Mouse (Mus musculus) gastrocnemius, postnatal 14 days (tissue): ENCODE measurements around the gene Hcar2. TPM values are rescaled to one million over a fixed set of nuclear protein-coding genes. Genes with fewer than 3 reads are reported as not detected.

ENCODE experiments used
- DNase-seq: peaks from one replicate; pipeline ENCODE4 v3.0.0; 2021; ENCODE audit warnings: mixed read lengths
- intact Hi-C: fragments of 180-260 bp; cut with DNase I; formaldehyde crosslinking; loops from one replicate; pipeline ENCODE4 v1.15.1; 2025; ENCODE audit warnings: low total_unique reads
- total RNA-seq, 2 experiments: library from RNA; stranded (reverse); gene quantifications; 2 replicates each; pipeline ENCODE4 v1.2.3; 2021

Hcar2 gene
- total RNA-seq, 2 experiments from 2014 or later: not detected

- intact Hi-C loops: no loop called here
- DNase-seq: no peak
These were observed 46.2 kb downstream of the Hcar2 start for GRCm38 (mm10) chr5:123818941-123819577.

- DNase-seq: no peak
- intact Hi-C loops: no loop called here
These were observed 48.4 kb downstream of the Hcar2 start for GRCm38 (mm10) chr5:123816891-123817290.

Other genes starting within 250 kb of the Hcar2 start
- gene Clip1, start 180.9 kb downstream of the Hcar2 start, total RNA-seq: 100 to 1,000 TPM; 122 TPM
- 10 to 100 TPM; 20.3 to 23.8 TPM for gene Zcchc8, start 144.4 kb downstream of the Hcar2 start, total RNA-seq
- gene Rsrc2, start 116.1 kb downstream of the Hcar2 start, total RNA-seq: 10 to 100 TPM; 42.3 to 48.2 TPM
- 1 to 10 TPM in 1 of 2 experiments, under 1 TPM in 1; 0.89 to 2.0 TPM for gene Kntc1, start 115.8 kb downstream of the Hcar2 start, total RNA-seq
- under 1 TPM; 0.11 to 0.31 TPM for gene Hcar1, start 14.5 kb upstream of the Hcar2 start, total RNA-seq
- gene Denr, start 41.7 kb upstream of the Hcar2 start, total RNA-seq: 10 to 100 TPM; 45.4 to 55.2 TPM
- gene Gm43518, start 61.9 kb upstream of the Hcar2 start, total RNA-seq: under 1 TPM in 1 of 2 experiments, not detected in 1; 0.72 TPM
- 1 to 10 TPM; 1.2 TPM for gene Ccdc62, start 65.2 kb upstream of the Hcar2 start, total RNA-seq
- gene Hip1r, start 108.1 kb upstream of the Hcar2 start, total RNA-seq: 10 to 100 TPM in 1 of 2 experiments, 1 to 10 TPM in 1; 7.2 to 11.1 TPM
- gene Vps37b, start 166.8 kb upstream of the Hcar2 start, total RNA-seq: 1 to 10 TPM; 6.3 to 7.8 TPM
- gene Abcb9, start 230.3 kb upstream of the Hcar2 start, total RNA-seq: 1 to 10 TPM; 5.7 TPM
- gene Ogfod2, start 246.8 kb upstream of the Hcar2 start, total RNA-seq: 1 to 10 TPM; 6.8 to 8.8 TPM